In the genomic region with DNA sequence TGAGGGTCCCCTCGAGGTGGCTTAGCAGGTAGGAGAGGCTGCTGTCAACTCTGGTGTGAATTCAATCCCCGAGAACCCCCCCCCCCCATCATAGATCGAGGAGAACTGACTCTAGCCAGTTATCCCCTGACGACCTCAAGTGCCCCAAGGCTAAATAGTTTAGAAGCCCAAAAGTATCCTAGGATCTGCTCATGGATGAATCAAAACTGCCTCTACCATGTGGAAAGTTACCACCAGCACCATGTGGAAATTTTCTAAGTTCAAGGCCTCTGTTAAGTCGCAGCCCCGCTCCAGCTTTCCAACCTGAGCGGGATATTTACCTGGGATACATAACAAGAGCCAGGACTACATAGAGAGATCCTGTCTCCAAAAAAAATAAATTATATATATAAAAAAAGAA, we compare ENCODE assay signal across 7 mouse cellular contexts. TPM values are rescaled to one million over a fixed set of nuclear protein-coding genes. Genes with fewer than 3 reads are reported as not detected.
DNase-seq lines count a peak whose midpoint lies in the region; ATAC-seq and TF ChIP-seq lines count a peak whose summit lies in the region.

No protein-coding gene starts in this region.

- no peak overlapping the region for H3K27ac ChIP-seq in lung, postnatal 0 days (ENCODE audit: low read length)
- peak overlapping the region; percentile 95 for H3K27ac ChIP-seq in forebrain, embryonic 10.5 days
- peak overlapping the region; percentile 95; the same call in 1 of the 2 replicates for H3K27ac ChIP-seq in limb, embryonic 12.5 days
- H3K27ac ChIP-seq in stomach, embryonic 16.5 days (ENCODE audit: low read length): 0 out of 2 replicates have a peak overlapping the region, but pooled peaks have one; percentile 94

- peak overlapping the region; percentile 74 for H3K4me2 ChIP-seq in lung, postnatal 0 days (replicated peaks; ENCODE audit: low read depth, low read length)
- peak overlapping the region; percentile 82 for H3K4me2 ChIP-seq in limb, embryonic 12.5 days
- peak overlapping the region; percentile 67 for H3K4me2 ChIP-seq in stomach, embryonic 16.5 days (ENCODE audit: low read depth, low read length)

- H3K9ac ChIP-seq in lung, postnatal 0 days (replicated peaks; ENCODE audit: low read depth): peak overlapping the region; percentile 77
- peak overlapping the region; percentile 87; the same call in 1 of the 2 replicates for H3K9ac ChIP-seq in limb, embryonic 12.5 days (replicated peaks)
- peak overlapping the region; percentile 92 for H3K9ac ChIP-seq in stomach, embryonic 16.5 days (ENCODE audit: low read length)

- H3K9me3 ChIP-seq in lung, postnatal 0 days (ENCODE audit: low read length): no peaks in the 10 kb centered on the region
- no peaks in the 10 kb centered on the region for H3K9me3 ChIP-seq in forebrain, embryonic 10.5 days
- H3K9me3 ChIP-seq in limb, embryonic 12.5 days: no peaks in the 10 kb centered on the region
- no peaks in the 10 kb centered on the region for H3K9me3 ChIP-seq in stomach, embryonic 16.5 days (replicated peaks; ENCODE audit: control insufficient read depth, low read length)

- no peak for TF ChIP-seq EP300 in lung, postnatal 0 days (IDR thresholded peaks at IDR 0.05)

- no peak for ATAC-seq in lung, postnatal 0 days
- no peak for ATAC-seq in limb, embryonic 12.5 days (ENCODE audit: insufficient number of reproducible peaks, insufficient read depth, low FRiP score, low TSS enrichment, low read depth)
- ATAC-seq in stomach, embryonic 16.5 days (ENCODE audit: insufficient read depth, low FRiP score): no peak

- H3K4me3 ChIP-seq in lung, postnatal 0 days (ENCODE audit: low read depth, low read length): no peak overlapping the region
- H3K4me3 ChIP-seq in forebrain, embryonic 10.5 days: peak overlapping the region; percentile 98
- peak overlapping the region; percentile 95 for H3K4me3 ChIP-seq in limb, embryonic 12.5 days (replicated peaks)
- peak overlapping the region; percentile 93; the same call in 1 of the 2 replicates for H3K4me3 ChIP-seq in stomach, embryonic 16.5 days (replicated peaks; ENCODE audit: low read length)

- DNase-seq in lung, postnatal 0 days (ENCODE audit: low spot score): no peak
- no peak for DNase-seq in lung, postnatal 10 days
- DNase-seq in forebrain, embryonic 10.5 days (ENCODE audit: extremely low spot score, low spot score): no peak
- no peak for DNase-seq in cerebellum, adult 9-11 months
- DNase-seq in kidney, postnatal 25 days: no peak

- H3K27me3 ChIP-seq in lung, postnatal 0 days (replicated peaks; ENCODE audit: insufficient read depth, low read length): no peaks in the 10 kb centered on the region
- H3K27me3 ChIP-seq in forebrain, embryonic 10.5 days (ENCODE audit: poor library complexity, severe bottlenecking): no peaks in the 10 kb centered on the region
- no peaks in the 10 kb centered on the region for H3K27me3 ChIP-seq in limb, embryonic 12.5 days
- no peaks in the 10 kb centered on the region for H3K27me3 ChIP-seq in stomach, embryonic 16.5 days (ENCODE audit: control insufficient read depth, insufficient read depth, low read length)

- TF ChIP-seq CTCF in lung, postnatal 0 days (IDR thresholded peaks at IDR 0.05): no peak

- no peaks in the 10 kb centered on the region for H3K36me3 ChIP-seq in lung, postnatal 0 days (ENCODE audit: insufficient read depth, low read length)
- peaks cover 21% of the 10 kb centered on the region for H3K36me3 ChIP-seq in forebrain, embryonic 10.5 days (replicated peaks)
- peaks cover 10% of the 10 kb centered on the region; the same call in 1 of the 2 replicates for H3K36me3 ChIP-seq in limb, embryonic 12.5 days
- no peaks in the 10 kb centered on the region; the same call in 1 of the 2 replicates for H3K36me3 ChIP-seq in stomach, embryonic 16.5 days (ENCODE audit: control insufficient read depth, insufficient read depth, low read length)

- 53% methylated on average over 7 of the region's 7 CpGs for WGBS in lung, postnatal 0 days
- WGBS in forebrain, embryonic 10.5 days: 77% methylated on average over 7 of the region's 7 CpGs
- 65% methylated on average over 7 of the region's 7 CpGs for WGBS in limb, embryonic 12.5 days
- 56% methylated on average over 7 of the region's 7 CpGs for WGBS in stomach, embryonic 16.5 days

- peaks cover 11% of the 10 kb centered on the region; the same call in 1 of the 2 replicates for H3K4me1 ChIP-seq in lung, postnatal 0 days (ENCODE audit: insufficient read depth, low read depth, low read length)
- peaks cover 38% of the 10 kb centered on the region for H3K4me1 ChIP-seq in forebrain, embryonic 10.5 days
- H3K4me1 ChIP-seq in limb, embryonic 12.5 days (replicated peaks): peaks cover 23% of the 10 kb centered on the region
- peaks cover 22% of the 10 kb centered on the region for H3K4me1 ChIP-seq in stomach, embryonic 16.5 days (ENCODE audit: control insufficient read depth, insufficient read depth, low read length)

RNA-seq across cellular contexts. Expression of gene Ccnt1, which starts 1.5 kb away (rescaled TPM):
- 31.0 and 32.2 TPM in 2 replicates for polyA plus RNA-seq in lung, postnatal 0 days (2015; fragmentation: Nextera tagmentation; extraction: Ambion mirVana)
- 59.8 and 62.0 TPM in 2 replicates for polyA plus RNA-seq in forebrain, embryonic 10.5 days (2016; fragmentation: Nextera tagmentation; extraction: Ambion mirVana)
- polyA plus RNA-seq in limb, embryonic 12.5 days (2016; fragmentation: Nextera tagmentation; extraction: Ambion mirVana): 54.0 and 59.4 TPM in 2 replicates
- 44.9 and 52.4 TPM in 2 replicates for polyA plus RNA-seq in stomach, embryonic 16.5 days (2015; fragmentation: Nextera tagmentation; extraction: Ambion mirVana)

RNA-seq across cellular contexts. Expression of gene 4930415O20Rik, which starts 1.6 kb away (rescaled TPM):
- polyA plus RNA-seq in lung, postnatal 0 days (2015; fragmentation: Nextera tagmentation; extraction: Ambion mirVana): 0.31 TPM in 1 of 2 replicates, not detected in the other
- polyA plus RNA-seq in forebrain, embryonic 10.5 days (2016; fragmentation: Nextera tagmentation; extraction: Ambion mirVana): 0.29 TPM in 1 of 2 replicates, not detected in the other
- polyA plus RNA-seq in limb, embryonic 12.5 days (2016; fragmentation: Nextera tagmentation; extraction: Ambion mirVana): 0.69 TPM in 1 of 2 replicates, not detected in the other
- polyA plus RNA-seq in stomach, embryonic 16.5 days (2015; fragmentation: Nextera tagmentation; extraction: Ambion mirVana): 0.44 and 0.45 TPM in 2 replicates

RNA-seq across cellular contexts. Expression of gene Kansl2, which starts 35.2 kb away (rescaled TPM):
- 50.4 and 56.0 TPM in 2 replicates for polyA plus RNA-seq in lung, postnatal 0 days (2015; fragmentation: Nextera tagmentation; extraction: Ambion mirVana)
- 144 and 145 TPM in 2 replicates for polyA plus RNA-seq in forebrain, embryonic 10.5 days (2016; fragmentation: Nextera tagmentation; extraction: Ambion mirVana)
- 190 and 192 TPM in 2 replicates for polyA plus RNA-seq in limb, embryonic 12.5 days (2016; fragmentation: Nextera tagmentation; extraction: Ambion mirVana)
- 65.1 and 66.9 TPM in 2 replicates for polyA plus RNA-seq in stomach, embryonic 16.5 days (2015; fragmentation: Nextera tagmentation; extraction: Ambion mirVana)

RNA-seq across cellular contexts. Expression of gene Adcy6, which starts 40.7 kb away (rescaled TPM):
- polyA plus RNA-seq in lung, postnatal 0 days (2015; fragmentation: Nextera tagmentation; extraction: Ambion mirVana): 9.2 and 12.1 TPM in 2 replicates
- polyA plus RNA-seq in forebrain, embryonic 10.5 days (2016; fragmentation: Nextera tagmentation; extraction: Ambion mirVana): 9.4 and 11.9 TPM in 2 replicates
- polyA plus RNA-seq in limb, embryonic 12.5 days (2016; fragmentation: Nextera tagmentation; extraction: Ambion mirVana): 22.1 and 25.7 TPM in 2 replicates
- polyA plus RNA-seq in stomach, embryonic 16.5 days (2015; fragmentation: Nextera tagmentation; extraction: Ambion mirVana): 15.2 and 17.8 TPM in 2 replicates
